Mouse (Mus musculus): ENCODE data around the gene Banp.
A peak's percentile ranks its signal among the peaks of the same experiment; 100 is the strongest.

- TF ChIP-seq POLR2A (IDR thresholded peaks at IDR 0.05; ENCODE audit: insufficient read depth, low read depth, low read length) (peak; percentile 93), CTCF (IDR thresholded peaks at IDR 0.05) (no peak)
These were observed 41.8 kb upstream of the Banp start, which contains the start of gene Slc7a5 for GRCm38 (mm10) chr8:121907587-121908248.
